Mouse (Mus musculus): ENCODE data around the gene Sp3.
A peak's percentile ranks its signal among the peaks of the same experiment; 100 is the strongest.
"Not testable (repeated sequence)": the region's sequence is repeated elsewhere in the genome, so short reads cannot be mapped to it uniquely, and the experiment has no call there.

The Sp3 gene

GRCm38 (mm10) chr2:72992497-72992896 is 12.3 kb upstream of the Sp3 start:
- no peak for DNase-seq (ENCODE audit: low spot score)

DNA sequence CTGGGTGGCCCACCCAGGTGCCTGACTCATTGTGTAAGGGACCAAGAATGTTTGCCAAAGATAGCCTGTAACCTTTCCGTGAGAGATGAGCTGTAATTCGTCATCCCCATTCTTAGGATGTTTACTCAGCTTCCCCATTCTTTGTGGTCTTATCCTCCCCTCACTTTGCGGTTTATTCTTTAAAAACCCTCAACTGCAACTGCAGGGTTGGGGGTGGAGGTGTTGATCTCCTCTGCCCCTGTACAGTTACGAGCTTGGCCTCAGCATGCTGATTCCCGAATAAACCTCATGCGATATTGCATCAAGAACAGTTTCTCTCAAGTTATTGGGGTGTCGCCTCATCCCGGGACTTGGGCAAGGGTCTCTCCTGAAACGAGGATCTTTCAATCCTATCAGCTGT is 8.7 kb upstream of the Sp3 start:
- not testable (repeated sequence) for DNase-seq (ENCODE audit: low spot score)

DNA sequence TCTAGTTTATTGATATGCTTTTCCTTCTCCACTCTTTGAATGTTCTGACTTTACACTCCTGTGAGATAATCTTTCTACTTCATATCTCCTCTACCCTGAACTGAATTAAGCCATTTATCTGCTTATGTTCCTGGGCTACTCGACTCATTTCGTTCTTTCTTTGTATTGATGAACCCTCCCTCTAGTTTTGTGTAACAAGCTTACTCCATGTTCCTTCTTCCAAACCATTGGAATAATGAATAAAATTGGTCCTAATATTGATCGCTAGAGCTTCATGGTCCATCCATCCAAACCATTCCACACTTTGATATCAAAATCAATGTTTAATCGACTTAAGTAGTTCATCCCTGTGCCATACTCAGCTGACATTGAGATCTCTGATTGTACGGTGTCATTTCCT is 6.4 kb upstream of the Sp3 start, which contains the start of gene Gm11084:
Gm11084 (minus strand) TSS at position 101 of the 400 bp plus-strand sequence.
- no peak for DNase-seq (ENCODE audit: low spot score)

GRCm38 (mm10) chr2:72985516-72985915 is 5.3 kb upstream of the Sp3 start:
- DNase-seq (ENCODE audit: low spot score) = no peak

DNA sequence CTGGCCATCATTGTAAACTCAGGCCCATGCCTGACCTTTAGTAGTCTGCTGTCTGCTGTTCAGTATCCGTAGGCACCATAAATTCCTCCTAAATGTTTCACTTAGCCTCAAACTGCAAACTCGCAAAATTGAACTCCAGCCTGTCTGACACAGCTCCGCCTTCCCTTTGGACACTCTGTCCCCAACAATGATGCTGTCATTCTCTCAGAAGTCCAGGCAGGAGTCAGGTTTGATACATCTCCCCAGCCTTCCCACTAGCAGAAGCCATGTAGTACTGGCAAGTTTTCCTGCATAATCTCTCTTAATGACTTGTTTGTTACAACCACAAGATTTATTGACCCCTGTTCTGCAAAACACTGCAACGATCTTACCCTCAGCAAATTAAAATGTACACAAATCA is 4.6 kb upstream of the Sp3 start:
- no peak for DNase-seq (ENCODE audit: low spot score)

GRCm38 (mm10) chr2:72983211-72983610 is 3.0 kb upstream of the Sp3 start:
- no peak for DNase-seq (ENCODE audit: low spot score)

- no peak for DNase-seq (ENCODE audit: low spot score)
Measured at GRCm38 (mm10) chr2:72982110-72982785, 2.0 kb upstream of the Sp3 start.

GRCm38 (mm10) chr2:72981441-72982109 is 1.3 kb upstream of the Sp3 start:
- DNase-seq (ENCODE audit: low spot score) = no peak

GRCm38 (mm10) chr2:72981075-72981420 is 802 bp upstream of the Sp3 start:
- DNase-seq (ENCODE audit: low spot score) = no peak

- DNase-seq (ENCODE audit: low spot score) = peak; percentile 71
Measured at GRCm38 (mm10) chr2:72979659-72980071, 581 bp downstream of the Sp3 start.

DNA sequence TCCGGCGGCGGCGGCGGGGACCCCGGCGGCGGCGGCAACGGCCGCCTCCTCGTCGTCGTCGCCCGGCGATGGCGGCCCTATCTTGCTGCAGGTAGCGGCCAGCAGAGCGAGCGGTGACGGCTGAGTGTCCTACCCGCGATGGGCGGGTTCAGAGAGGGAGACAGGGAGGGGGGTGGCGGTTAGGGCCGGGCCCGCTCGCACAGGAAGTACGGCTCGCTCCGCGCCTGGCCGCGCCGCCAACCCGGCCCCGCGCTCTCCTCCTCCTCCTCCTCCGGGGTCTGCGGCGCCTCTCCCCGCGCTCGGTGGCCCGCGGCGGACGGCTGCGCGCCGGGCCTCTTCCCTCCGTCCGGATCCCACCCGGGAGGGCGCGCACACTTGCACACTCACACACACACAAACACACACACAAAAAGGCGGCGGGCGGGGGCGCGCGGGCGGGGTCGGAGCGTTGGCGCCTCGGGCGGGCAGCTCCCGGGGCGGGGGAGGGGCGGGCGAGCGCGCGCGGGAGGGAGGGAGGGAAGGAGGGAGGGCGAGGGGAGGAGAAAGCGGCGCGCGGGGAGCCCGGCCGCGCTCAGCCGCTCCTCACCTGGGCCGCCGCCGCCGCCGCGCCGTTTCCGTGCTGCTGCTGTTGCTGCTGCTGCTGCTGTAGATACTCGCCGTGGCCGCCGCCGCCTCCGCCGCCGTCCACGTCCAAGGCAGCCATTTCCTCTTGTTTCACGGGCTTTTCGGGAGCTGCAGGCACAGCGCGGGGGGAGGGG is 1.2 kb downstream of the Sp3 start:
- DNase-seq (ENCODE audit: low spot score) = peak; percentile 76

DNA sequence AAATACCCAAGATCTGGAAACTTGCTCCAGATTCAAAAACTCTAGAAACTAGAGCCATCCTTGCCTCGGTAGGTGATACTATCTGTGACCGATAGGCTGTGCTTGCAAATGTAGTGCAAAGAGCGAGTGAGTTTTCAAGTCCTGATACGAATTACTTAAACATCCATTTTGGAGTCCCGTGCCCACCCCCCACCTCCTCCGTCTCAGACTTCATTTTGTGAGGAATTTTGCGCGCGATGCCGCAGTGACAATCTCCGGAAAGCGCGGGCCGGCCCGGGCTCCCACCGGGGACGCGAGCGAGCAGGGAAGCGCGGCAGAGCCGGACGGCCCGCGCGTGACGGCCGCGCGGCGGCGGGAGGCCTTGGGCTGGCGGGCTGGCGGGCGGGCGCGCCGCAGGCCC is 1.8 kb downstream of the Sp3 start:
- no peak for DNase-seq (ENCODE audit: low spot score)

DNA sequence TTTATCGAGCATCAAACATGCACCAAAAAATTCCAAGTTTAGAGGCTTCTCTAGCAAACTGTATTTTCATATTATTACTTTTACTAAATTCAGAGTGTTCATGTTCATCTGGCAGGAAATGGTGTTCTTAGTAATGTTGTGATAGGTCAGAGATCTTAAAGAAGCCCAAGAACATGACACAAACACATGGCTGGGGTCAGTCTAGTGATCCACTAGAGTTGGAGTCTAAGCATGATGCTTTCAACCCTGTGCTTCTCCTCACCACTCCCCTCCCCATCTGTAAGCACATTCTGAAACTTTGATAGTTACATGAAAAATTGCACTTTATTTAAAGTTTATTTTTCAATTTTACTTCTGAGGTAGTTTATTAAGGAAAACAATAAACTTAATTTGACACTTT is 3.0 kb downstream of the Sp3 start:
- no peak for DNase-seq (ENCODE audit: low spot score)

GRCm38 (mm10) chr2:72976036-72976435 is 4.2 kb downstream of the Sp3 start:
- no peak for DNase-seq (ENCODE audit: low spot score)

DNA sequence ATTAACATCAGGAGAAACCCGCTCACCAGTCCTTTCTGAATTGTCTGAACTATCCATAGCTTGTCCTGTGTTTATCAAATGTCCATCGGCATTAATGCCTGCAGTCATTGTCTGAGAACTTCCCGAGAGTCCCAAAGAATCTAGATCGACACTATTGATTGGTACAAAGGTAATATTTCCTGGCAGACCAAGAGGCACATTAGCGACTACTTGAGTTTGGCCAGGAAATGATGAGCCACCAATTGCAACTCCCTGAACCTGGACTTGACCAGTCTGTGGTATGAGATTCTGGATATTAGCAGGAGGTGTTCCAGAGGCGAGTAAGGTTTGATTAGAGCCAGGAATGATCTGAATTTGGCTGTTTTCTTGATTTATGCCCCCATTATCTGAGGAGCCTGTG is 9.4 kb downstream of the Sp3 start:
- DNase-seq (ENCODE audit: low spot score) = no peak

- DNase-seq (ENCODE audit: low spot score) = no peak
Measured at GRCm38 (mm10) chr2:72970302-72970701, 9.9 kb downstream of the Sp3 start.

DNA sequence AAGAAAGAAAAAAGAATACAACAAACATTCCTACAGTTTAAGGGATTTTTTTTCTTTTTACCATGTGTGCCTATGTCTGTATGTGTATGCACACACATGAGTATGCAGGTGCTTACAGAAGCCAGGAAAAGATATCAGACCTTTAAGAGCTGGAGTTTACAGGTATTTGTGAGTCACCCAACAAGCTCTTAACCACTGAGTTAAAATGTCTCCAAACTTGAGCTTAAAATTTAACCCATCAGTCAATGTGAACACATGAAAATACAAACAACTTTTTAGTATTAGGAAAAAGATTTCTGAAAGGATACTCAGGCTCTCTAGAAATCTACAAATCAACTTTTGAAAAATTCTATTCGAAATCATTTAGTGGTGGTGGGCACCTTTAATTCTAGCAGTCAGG is 11.7 kb downstream of the Sp3 start:
- DNase-seq (ENCODE audit: low spot score) = no peak

GRCm38 (mm10) chr2:72965450-72965849 is 14.8 kb downstream of the Sp3 start:
- no peak for DNase-seq (ENCODE audit: low spot score)

GRCm38 (mm10) chr2:72956415-72956814 is 23.8 kb downstream of the Sp3 start:
- DNase-seq (ENCODE audit: low spot score) = no peak

DNA sequence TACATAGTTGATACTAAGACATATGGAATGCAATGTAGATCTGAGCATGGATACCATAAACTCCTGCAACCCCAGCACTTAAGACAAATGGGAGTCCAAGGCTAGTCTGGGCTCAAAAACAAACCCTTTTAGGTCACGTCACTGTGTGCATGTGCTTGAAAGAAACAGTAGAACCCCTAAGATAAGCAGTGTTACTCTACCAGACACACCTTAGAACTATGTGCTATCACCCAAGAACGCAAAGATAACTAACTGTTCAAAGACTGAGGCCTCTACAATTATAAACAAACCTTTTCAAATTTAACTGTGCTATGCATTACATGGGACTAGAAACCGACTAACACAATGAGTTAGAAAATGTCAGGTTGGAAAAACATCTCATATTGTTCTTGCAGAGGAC is 27.3 kb downstream of the Sp3 start:
- no peak for DNase-seq (ENCODE audit: low spot score)

DNA sequence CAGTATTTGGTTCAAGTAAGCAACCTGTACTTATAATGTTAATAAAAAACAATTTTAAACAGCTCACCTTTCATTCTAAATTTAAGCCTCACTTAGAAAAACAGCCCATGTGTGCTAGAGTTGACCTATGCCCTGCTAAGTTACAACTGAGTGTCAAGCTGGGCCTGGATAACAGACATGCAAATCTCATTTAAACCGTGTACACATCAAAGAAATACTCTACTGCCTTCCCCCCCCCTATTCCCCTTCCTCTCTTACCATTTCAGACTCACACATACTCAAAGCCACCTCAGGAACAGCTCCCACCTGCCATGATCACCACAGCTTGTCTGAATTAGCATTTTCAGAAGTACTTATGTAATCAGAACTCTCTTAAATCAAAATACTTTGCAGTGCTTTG is 44.3 kb downstream of the Sp3 start:
- DNase-seq (ENCODE audit: low spot score) = no peak

GRCm38 (mm10) chr2:72932186-72932585 is 48.1 kb downstream of the Sp3 start:
- DNase-seq (ENCODE audit: low spot score) = no peak

DNA sequence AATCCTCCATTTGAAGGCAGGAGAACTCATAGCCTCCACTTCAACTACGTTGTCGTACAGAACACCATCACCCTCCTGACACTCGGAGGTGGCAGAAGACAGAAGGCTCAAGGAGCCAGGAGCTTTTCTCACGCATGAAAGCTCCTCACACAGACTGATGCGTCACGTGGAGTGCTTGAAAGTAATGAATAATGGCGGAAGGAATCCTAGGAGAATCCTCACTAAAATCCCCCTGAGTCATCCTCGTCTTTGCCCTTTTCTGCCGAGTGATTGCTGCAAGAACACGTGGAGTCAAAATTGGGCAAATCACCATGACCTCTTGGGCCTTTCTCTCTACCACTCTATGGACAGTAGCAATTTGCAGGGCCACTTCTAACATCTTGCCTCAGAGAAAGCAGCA is 55.3 kb downstream of the Sp3 start:
- DNase-seq (ENCODE audit: low spot score) = no peak
